Mouse (Mus musculus) forebrain, embryonic 11.5 days (tissue): ENCODE results near the gene Snx6. TPM values are rescaled to one million over a fixed set of nuclear protein-coding genes. Genes with fewer than 3 reads are reported as not detected.
A peak's percentile ranks its signal among the peaks of the same experiment; 100 is the strongest.

ENCODE experiments used
- ATAC-seq: fragments of 200-750 bp; cut with Nextera tagmentation; replicated peaks from 2 replicates; pipeline ENCODE4 v1.8.0; 2017; ENCODE audit warnings: moderate TSS enrichment; ENCODE audit not compliant: low FRiP score
- DNase-seq: peaks from one replicate; pipeline ENCODE4 v3.0.0-alpha.2; 2017; ENCODE audit warnings: low spot score
- H3K27ac ChIP-seq: fragments of 300-500 bp; sonication (generic); 2 replicates; pipeline ENCODE4 v1.5.1; 2014; ENCODE audit warnings: low read depth, low read length
- H3K27me3 ChIP-seq: fragments of 300-500 bp; sonication (generic); 2 replicates; pipeline ENCODE4 v1.6.1; 2014; ENCODE audit warnings: mild to moderate bottlenecking, low read length, mixed read lengths; ENCODE audit not compliant: control insufficient read depth, insufficient read depth
- H3K36me3 ChIP-seq: fragments of 300-500 bp; sonication (generic); 2 replicates; pipeline ENCODE4 v1.6.1; 2014; ENCODE audit warnings: mild to moderate bottlenecking, low read length, moderate library complexity, mixed read lengths; ENCODE audit not compliant: control insufficient read depth, insufficient read depth
- H3K4me1 ChIP-seq: fragments of 300-500 bp; sonication (generic); replicated peaks from 2 replicates; pipeline ENCODE4 v1.6.1; 2014; ENCODE audit warnings: low read length, mixed read lengths; ENCODE audit not compliant: control insufficient read depth, insufficient read depth
- H3K4me2 ChIP-seq: fragments of 300-500 bp; sonication (generic); 2 replicates; pipeline ENCODE4 v1.6.1; 2014; ENCODE audit warnings: low read depth, mild to moderate bottlenecking, low read length, moderate library complexity, mixed read lengths; ENCODE audit not compliant: severe bottlenecking
- H3K4me3 ChIP-seq: fragments of 300-500 bp; sonication (generic); 2 replicates; pipeline ENCODE4 v1.5.1; 2014; ENCODE audit warnings: low read depth, low read length
- H3K9ac ChIP-seq: fragments of 300-500 bp; sonication (generic); 2 replicates; pipeline ENCODE4 v1.6.1; 2014; ENCODE audit warnings: low read length
- H3K9me3 ChIP-seq: fragments of 300-500 bp; sonication (generic); 2 replicates; pipeline ENCODE4 v1.6.1; 2016; ENCODE audit warnings: low read length, mixed read lengths; ENCODE audit not compliant: control insufficient read depth
- WGBS: fragments of 180-500 bp; shearing (Covaris S2); extraction: QIAGEN DNeasy Blood & Tissue Kit; methylation state at CpG from one replicate; pipeline ENCODE4 v1.1.7; 2014; 5-methylcytosine and 5-hydroxymethylcytosine counted together
- polyA plus RNA-seq: library from polyadenylated mRNA; unstranded; fragments of >200 nt; fragmentation: Nextera tagmentation; extraction: Ambion mirVana; gene quantifications from 2 replicates; pipeline ENCODE4 v1.2.1, GENCODE M21; 2014

The Snx6 gene
- 206 and 226 TPM in 2 replicates for polyA plus RNA-seq

DNA sequence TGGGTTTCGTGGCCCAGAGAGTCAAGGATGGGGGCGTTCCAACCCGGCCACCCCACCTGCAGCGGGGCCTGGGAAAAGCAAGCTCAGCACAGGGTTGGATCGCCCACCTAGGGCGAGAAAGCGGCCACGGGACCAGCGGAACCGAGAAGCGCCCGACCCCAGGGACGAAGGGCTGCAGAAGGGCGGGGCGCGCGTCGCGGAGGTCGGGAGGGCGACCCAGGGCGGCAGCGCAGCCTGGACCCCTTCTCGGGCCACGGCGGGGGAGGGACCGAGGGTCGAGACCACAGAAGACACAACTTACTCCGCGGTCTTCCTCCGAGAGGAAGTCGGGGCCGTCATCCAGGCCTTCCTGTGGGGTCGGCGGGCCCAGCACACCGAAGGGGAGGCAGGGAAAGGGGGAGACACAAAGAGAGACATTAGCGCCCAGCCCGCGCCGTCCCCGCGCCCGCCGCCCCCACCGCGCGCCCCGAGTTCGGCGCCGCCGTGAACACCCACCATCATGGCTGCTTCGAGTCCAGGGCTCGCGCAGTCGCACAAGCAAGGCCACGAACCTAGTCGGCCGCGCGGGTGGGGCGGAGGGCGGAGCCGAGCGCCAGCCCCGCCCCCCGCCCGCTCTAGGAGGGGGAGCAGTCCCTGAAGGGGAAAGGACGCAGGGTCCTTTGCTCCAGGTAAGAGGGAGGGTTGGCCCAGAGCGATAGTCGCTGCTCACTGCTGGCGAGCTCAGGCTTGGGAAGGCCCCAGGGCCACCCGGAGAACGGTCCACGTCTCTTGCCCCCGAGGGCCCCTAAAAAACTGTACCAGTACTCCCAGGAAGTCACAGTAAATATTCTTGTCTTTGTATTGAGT lies at the start of gene Snx6:
Gene Snx6, minus strand, starts transcription at position 551 of the 846 bp plus-strand sequence.
- H3K9ac ChIP-seq = peak within 1 kb of the TSS; percentile 97
- H3K4me1 ChIP-seq = peaks cover 10% of the 10 kb centered on the region
- DNase-seq (peak; percentile 94), ATAC-seq (peak; percentile 96)
- no peaks in the 10 kb centered on the region for H3K36me3 ChIP-seq
- H3K4me3 ChIP-seq = peak within 1 kb of the TSS; percentile 97
- H3K4me2 ChIP-seq = peak within 1 kb of the TSS; percentile 66
- H3K27ac ChIP-seq = peak within 1 kb of the TSS; percentile 71
- under 1% methylated on average over 69 of the region's 76 CpGs for whole genome bisulfite sequencing
- H3K27me3 ChIP-seq = no peaks in the 10 kb centered on the region
- H3K9me3 ChIP-seq = no peaks in the 10 kb centered on the region

GRCm38 (mm10) chr12:54844415-54844814 lies 48.9 kb upstream of the Snx6 start:
- ATAC-seq (no peak), DNase-seq (no peak)
- Histone ChIP-seq H3K27ac (no peak overlapping the region), H3K4me2 (no peak overlapping the region), H3K27me3 (no peaks in the 10 kb centered on the region), H3K4me1 (no peaks in the 10 kb centered on the region), H3K9ac (no peak overlapping the region), H3K9me3 (no peaks in the 10 kb centered on the region), H3K4me3 (no peak overlapping the region), H3K36me3 (no peaks in the 10 kb centered on the region)

DNA sequence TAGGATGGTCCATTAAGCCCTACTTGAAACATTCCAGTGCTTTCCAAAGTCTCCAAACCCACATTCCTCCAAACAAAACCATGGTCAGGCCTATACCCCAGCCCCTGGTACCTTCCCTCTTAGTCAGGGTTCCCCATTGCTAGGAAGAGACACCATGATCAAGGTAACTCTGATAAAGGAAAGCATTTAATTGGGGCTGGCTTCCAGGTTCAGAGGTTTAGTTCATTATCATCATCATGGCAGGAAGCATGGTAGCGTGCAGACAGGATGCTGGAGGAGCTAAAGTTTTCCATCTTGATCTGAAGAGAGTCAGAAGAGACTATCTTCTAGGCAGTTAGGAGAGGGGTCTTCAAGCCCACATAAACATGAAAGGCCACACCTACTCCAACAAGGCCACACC lies 46.1 kb upstream of the Snx6 start:
- Histone ChIP-seq H3K27ac (no peak overlapping the region), H3K4me3 (no peak overlapping the region), H3K9me3 (no peaks in the 10 kb centered on the region), H3K4me2 (no peak overlapping the region), H3K9ac (no peak overlapping the region), H3K36me3 (no peaks in the 10 kb centered on the region), H3K4me1 (no peaks in the 10 kb centered on the region), H3K27me3 (no peaks in the 10 kb centered on the region)
- ATAC-seq = no peak
- DNase-seq = no peak
- WGBS = 96% methylated on average over 1 of the region's 1 CpGs

DNA sequence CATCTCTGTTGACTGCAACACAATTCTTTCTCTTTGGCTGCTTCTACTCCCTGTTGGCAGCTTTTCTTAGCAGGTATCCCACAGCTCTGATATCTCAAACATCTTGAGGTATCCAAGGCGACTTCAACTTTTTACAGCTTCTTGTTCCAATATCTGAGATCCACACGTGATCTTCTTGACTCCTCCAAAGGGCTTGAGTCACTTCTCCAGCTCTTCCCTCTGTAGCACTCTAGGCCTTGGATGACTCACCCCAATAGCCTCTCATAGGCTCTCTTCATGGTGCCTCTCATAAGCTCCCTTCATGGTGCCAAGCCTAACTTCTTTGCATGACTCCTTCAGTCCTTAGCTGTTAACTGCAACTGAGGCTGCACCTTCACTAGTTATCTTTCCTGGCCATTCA lies 44.3 kb upstream of the Snx6 start:
- WGBS = 80% methylated on average over 2 of the region's 2 CpGs
- 0 out of 2 replicates have a peak, but pooled peaks cover 2% of the 10 kb centered on the region for H3K4me1 ChIP-seq
- H3K4me2 ChIP-seq = no peak overlapping the region
- H3K36me3 ChIP-seq = no peaks in the 10 kb centered on the region
- H3K9me3 ChIP-seq = no peaks in the 10 kb centered on the region
- H3K4me3 ChIP-seq = no peak overlapping the region
- H3K27me3 ChIP-seq = no peaks in the 10 kb centered on the region
- no peak overlapping the region for H3K9ac ChIP-seq
- ATAC-seq (no peak), DNase-seq (no peak)
- H3K27ac ChIP-seq = no peak overlapping the region

DNA sequence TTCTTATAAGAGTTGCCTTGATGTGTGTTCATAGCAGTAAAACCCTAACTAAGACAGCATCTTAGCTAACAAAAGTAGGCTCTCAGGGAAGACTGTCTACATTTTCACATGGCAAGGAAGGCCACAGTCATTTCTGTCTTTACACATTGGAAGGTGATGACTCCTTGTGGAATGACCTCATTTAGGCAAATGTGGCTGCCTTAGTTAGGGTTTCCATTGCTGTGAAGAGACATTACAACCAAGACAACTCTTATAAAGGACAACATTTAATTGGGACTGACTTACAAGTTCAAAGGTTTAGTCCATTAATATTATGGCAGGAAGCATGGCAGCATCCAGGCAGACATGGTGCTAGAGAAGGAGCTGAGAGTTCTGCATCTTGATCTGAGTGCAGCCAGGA lies 43.4 kb upstream of the Snx6 start:
- DNase-seq (no peak), ATAC-seq (no peak)
- H3K36me3 ChIP-seq = no peaks in the 10 kb centered on the region
- H3K9me3 ChIP-seq = no peaks in the 10 kb centered on the region
- H3K4me1 ChIP-seq = 0 out of 2 replicates have a peak, but pooled peaks cover 2% of the 10 kb centered on the region
- H3K9ac ChIP-seq = no peak overlapping the region
- no peaks in the 10 kb centered on the region for H3K27me3 ChIP-seq
- H3K4me3 ChIP-seq = no peak overlapping the region
- H3K27ac ChIP-seq = no peak overlapping the region
- H3K4me2 ChIP-seq = no peak overlapping the region

- H3K4me3 ChIP-seq = no peak overlapping the region
- H3K27ac ChIP-seq = no peak overlapping the region
- H3K9ac ChIP-seq = no peak overlapping the region
- no peaks in the 10 kb centered on the region for H3K36me3 ChIP-seq
- WGBS = 78% methylated on average over 18 of the region's 18 CpGs
- no peaks in the 10 kb centered on the region for H3K27me3 ChIP-seq
- no peaks in the 10 kb centered on the region for H3K9me3 ChIP-seq
- ATAC-seq (no peak), DNase-seq (no peak)
- no peak overlapping the region for H3K4me2 ChIP-seq
- 0 out of 2 replicates have a peak, but pooled peaks cover 2% of the 10 kb centered on the region for H3K4me1 ChIP-seq
These were observed 40.4 kb upstream of the Snx6 start for GRCm38 (mm10) chr12:54835608-54836570.

DNA sequence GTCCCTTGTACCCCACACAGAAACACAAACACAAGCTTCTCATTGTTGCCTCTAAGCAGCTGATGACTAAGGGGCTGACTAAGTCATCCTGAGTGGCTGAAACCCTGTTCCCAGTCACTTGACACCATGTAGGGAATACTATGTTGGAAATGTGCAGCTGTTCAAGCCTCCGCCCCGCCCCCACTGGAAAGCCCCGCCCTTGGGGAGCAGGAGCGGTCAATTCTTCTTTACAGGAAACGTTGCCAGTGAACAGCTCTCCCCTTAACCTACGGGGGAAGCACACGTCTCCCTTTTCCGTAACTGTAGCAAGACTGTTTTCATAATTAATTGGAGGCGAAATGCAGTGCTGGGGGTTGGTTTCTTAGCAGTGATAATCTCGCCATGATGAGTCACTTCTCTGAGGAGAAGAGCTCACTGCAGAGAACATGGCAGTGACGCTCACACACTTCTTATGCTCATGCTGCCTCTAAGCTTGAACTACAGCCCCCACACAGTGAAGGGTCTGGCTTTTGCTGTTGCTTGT lies 39.5 kb upstream of the Snx6 start:
- Histone ChIP-seq H3K27ac (no peak overlapping the region), H3K9me3 (no peaks in the 10 kb centered on the region), H3K27me3 (no peaks in the 10 kb centered on the region), H3K36me3 (no peaks in the 10 kb centered on the region), H3K4me2 (peak overlapping the region; percentile 39), H3K9ac (no peak overlapping the region), H3K4me1 (0 out of 2 replicates have a peak, but pooled peaks cover 2% of the 10 kb centered on the region), H3K4me3 (no peak overlapping the region)
- 17% methylated on average over 11 of the region's 11 CpGs for WGBS
- DNase-seq (peak; percentile 83), ATAC-seq (peak; percentile 73; the same call in 1 of the 2 replicates)

- Histone ChIP-seq H3K9me3 (no peaks in the 10 kb centered on the region), H3K27me3 (no peaks in the 10 kb centered on the region), H3K36me3 (no peaks in the 10 kb centered on the region), H3K4me3 (no peak overlapping the region), H3K9ac (no peak overlapping the region), H3K4me2 (no peak overlapping the region), H3K4me1 (0 out of 2 replicates have a peak, but pooled peaks cover 2% of the 10 kb centered on the region), H3K27ac (no peak overlapping the region)
- WGBS = 74% methylated on average over 9 of the region's 9 CpGs
- ATAC-seq (no peak), DNase-seq (no peak)
These were observed 38.4 kb upstream of the Snx6 start for GRCm38 (mm10) chr12:54833856-54834399.
